Mouse (Mus musculus) urinary bladder, postnatal 25 days (tissue): ENCODE measurements around the gene 4933434E20Rik.

Experiments
- DNase-seq: peaks from one replicate; pipeline ENCODE4 v3.0.0; 2022; ENCODE audit warnings: low spot score

The 4933434E20Rik gene

GRCm38 (mm10) chr3:90081365-90082240 lies 30.2 kb downstream of the 4933434E20Rik start:
- no peak for DNase-seq

- no peak for DNase-seq
These were observed 31.6 kb downstream of the 4933434E20Rik start for GRCm38 (mm10) chr3:90083034-90083433.

- no peak for DNase-seq
These were observed 32.4 kb downstream of the 4933434E20Rik start for GRCm38 (mm10) chr3:90083698-90084324.

- no peak for DNase-seq
These were observed 33.4 kb downstream of the 4933434E20Rik start for GRCm38 (mm10) chr3:90084790-90085189.

DNA sequence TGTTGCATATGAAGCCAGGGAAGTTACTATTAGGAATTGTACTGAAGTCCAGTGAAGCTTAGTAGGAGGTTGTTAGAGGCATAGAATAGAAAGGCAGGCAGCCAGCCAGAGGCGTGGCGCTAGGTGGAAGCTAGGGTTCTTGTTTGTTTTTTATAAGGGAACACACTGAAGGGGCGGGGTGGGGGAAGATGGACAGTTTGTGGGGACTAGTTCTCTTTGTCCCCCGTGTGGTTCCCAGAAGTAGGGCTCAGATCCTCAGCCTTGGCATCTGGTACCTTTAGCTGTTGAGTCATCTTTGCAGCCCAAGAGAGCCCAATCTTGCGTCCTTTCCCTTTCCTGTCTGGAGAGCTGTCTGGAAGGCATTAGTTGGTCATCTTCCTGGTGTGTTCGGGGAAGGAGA lies 33.8 kb downstream of the 4933434E20Rik start:
- DNase-seq: no peak

- no peak for DNase-seq
These were observed 34.6 kb downstream of the 4933434E20Rik start for GRCm38 (mm10) chr3:90086068-90086467.

GRCm38 (mm10) chr3:90088617-90089016 lies 37.2 kb downstream of the 4933434E20Rik start:
- DNase-seq: no peak

GRCm38 (mm10) chr3:90090892-90091291 lies 39.5 kb downstream of the 4933434E20Rik start:
- no peak for DNase-seq

- DNase-seq: no peak
These were observed 43.0 kb downstream of the 4933434E20Rik start for GRCm38 (mm10) chr3:90094453-90094852.

DNA sequence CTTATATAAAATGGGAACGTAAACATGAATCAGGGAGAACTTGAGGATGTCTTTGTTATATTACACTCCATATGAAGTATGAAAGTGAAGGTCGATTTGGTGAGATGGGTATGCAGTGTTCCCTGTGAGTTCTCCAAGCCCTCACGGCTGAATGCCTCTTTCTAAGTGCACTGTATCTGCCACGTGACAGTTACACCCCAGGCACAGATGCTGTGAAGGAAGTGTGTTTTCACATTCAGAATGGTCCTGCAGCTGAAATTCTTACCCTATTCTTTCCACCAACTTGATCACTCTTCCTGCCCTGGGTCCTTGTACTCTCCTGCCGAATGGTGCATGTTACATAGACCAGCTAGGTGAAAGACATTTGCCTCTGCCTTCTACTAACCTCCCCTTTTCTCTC lies 46.5 kb downstream of the 4933434E20Rik start:
- DNase-seq: no peak

DNA sequence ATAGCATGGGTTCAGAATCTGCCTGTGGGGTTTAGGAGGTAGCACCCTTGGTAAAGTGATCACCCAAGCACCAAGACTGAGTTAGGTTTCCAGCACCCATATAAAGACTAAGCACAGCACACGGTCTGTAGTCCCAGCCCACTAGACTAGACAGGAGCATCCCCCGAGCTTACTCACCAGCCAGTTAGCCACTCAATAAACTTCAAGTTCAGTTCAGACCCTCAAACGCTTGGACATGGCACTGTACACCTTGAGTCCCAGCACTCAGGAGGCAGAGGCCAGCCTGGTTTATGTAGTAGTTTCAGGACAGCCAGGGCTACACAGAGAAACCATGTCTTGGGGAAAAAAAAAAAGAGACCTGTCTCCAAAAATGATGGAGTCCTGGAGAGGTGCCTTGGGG lies 49.6 kb downstream of the 4933434E20Rik start:
- DNase-seq: no peak

- DNase-seq: no peak
These were observed 50.2 kb downstream of the 4933434E20Rik start for GRCm38 (mm10) chr3:90101673-90102072.

GRCm38 (mm10) chr3:90102239-90102638 lies 50.8 kb downstream of the 4933434E20Rik start:
- DNase-seq: no peak

GRCm38 (mm10) chr3:90103176-90103575 lies 51.7 kb downstream of the 4933434E20Rik start:
- DNase-seq: no peak

DNA sequence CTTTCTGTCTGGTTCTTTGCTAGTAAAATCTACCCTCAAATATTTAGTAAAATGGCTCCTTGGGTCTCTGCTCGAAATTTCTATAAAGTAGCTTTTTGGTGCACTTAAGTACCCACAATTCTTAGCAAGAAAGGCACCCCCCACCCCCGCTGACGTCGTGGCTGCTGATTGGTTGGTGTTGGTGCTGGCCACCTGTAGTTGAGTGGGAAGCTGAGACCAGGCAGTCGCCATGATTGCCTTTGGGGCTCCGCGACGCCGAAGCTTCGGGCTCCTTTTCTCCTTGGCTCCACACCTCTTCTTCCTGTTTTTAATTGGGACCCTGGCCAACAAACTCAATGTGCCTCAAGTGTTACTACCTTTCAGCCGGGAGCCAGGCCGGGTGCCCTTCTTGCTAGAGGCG lies 52.5 kb downstream of the 4933434E20Rik start, which contains the start of gene Nup210l:
Nup210l (plus strand) TSS at position 195 of the 400 bp plus-strand sequence.
- DNase-seq: no peak

DNA sequence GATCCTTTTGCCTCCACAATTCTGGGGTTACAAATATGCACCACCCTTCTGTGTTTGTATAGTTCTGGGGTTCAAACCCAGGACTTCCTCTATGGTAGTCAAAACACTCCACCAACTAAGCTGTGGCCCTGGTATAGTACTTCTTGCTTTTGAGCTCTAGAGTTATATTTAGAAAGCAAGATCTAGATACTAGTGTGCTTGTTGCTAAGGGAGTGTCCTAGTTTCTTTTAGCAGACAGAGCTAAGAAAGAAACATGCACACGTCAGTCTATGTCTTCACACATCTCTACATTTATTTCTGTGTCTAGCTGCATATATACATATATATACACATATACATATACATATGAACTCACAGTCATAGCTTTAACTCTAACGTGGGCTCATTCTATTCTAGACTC lies 60.3 kb downstream of the 4933434E20Rik start:
- DNase-seq: no peak

DNA sequence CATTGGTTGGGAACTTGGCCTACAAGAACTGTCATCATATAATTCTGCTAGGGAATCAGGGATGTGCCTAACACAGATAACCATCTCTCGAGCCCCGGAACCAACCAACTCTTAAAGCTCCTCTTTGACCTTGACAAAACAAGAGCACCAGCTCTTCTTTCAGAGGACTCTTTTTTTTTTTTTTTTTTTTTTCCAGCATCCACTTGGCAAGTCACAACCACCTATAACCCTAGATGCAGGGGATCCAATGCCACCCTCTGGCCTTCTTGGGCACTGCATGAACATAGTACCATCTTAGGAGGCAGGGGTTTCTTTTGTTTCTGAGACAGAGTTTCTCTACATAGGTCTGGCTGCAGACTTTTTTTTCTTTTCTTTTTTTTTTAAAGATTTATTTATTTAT lies 62.9 kb downstream of the 4933434E20Rik start:
- no peak for DNase-seq

- DNase-seq: no peak
These were observed 64.1 kb downstream of the 4933434E20Rik start for GRCm38 (mm10) chr3:90115526-90115925.
